Mouse (Mus musculus): ENCODE measurements around the gene Zfhx3. TPM values are rescaled to one million over a fixed set of nuclear protein-coding genes. Genes with fewer than 3 reads are reported as not detected.

Zfhx3 gene
- polyA plus RNA-seq, 1 experiment from 2014 or later = 27.5 TPM

DNA sequence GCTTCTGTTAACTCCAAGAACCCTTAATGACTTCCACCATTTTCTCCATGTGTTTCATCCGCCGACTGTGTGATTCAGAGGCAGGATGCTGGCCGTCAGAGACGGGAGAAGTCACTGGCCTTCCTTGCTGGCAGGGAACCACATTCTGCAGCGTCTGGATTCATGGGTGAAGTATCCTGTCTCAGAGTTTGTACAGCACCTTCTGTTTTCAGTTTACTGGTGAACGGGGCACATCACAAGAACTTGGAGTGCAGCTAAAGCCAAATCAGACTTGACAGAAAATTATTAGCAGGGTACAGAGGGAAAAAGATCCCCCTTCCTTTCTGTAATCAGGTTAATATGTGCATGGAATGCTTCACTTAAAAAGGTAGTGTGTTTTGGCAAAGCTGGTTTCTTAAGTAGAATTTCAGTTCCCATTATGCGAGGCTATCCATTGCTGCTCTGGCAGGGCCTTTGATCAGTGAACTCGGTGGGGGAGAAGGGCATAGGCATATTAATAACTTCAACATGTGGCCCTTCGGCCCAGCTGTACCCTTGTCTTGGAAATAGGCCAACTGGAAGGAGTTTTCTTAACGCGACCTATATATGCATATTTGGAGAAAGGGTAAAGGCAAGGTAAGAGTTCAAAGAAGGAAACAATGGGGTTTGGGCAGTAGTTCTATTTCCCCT is 1035.4 kb downstream of the Zfhx3 start:
- no peaks in the 10 kb centered on the region for H3K27me3 ChIP-seq (ENCODE audit: control insufficient read depth, insufficient read depth, low read length)
- H3K4me2 ChIP-seq (ENCODE audit: low read depth, low read length) = no peak overlapping the region
- peak; percentile 88 for DNase-seq (ENCODE audit: low spot score)
- ATAC-seq (replicated peaks; ENCODE audit: insufficient number of reproducible peaks, low FRiP score, low TSS enrichment, low read depth) = peak; percentile 85
- no peaks in the 10 kb centered on the region for H3K9me3 ChIP-seq (replicated peaks; ENCODE audit: control insufficient read depth, low read length)
- peak overlapping the region; percentile 60 for H3K27ac ChIP-seq (replicated peaks; ENCODE audit: low read depth, low read length)
- no peaks in the 10 kb centered on the region for H3K36me3 ChIP-seq (replicated peaks; ENCODE audit: control insufficient read depth, insufficient read depth, low read depth, low read length)
- WGBS = 28% methylated on average over 11 of the region's 11 CpGs
- H3K4me1 ChIP-seq (ENCODE audit: control insufficient read depth, insufficient read depth, low read length) = no peaks in the 10 kb centered on the region
- no peak overlapping the region for H3K4me3 ChIP-seq (ENCODE audit: low read depth, low read length)
- no peak overlapping the region for H3K9ac ChIP-seq (replicated peaks; ENCODE audit: low read length)

DNA sequence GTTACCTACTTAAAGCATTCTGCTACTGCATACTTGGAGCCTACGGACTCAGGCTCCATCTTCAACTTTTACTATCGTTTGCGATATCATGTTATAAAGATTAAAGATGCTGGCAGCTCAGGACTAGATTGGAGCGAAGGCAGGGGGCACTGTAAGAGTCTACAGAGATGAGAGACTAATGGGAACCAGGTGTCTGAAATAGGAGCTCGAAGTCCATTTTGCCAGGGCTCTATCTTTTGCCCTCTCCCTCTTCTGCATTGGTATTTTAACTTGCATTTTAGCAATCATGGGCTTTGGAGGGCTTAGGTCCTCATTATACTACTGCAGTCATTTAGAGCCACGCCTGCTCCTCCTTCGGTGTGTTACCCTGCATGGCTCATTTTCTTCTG is 1035.9 kb downstream of the Zfhx3 start:
- H3K27me3 ChIP-seq (ENCODE audit: control insufficient read depth, insufficient read depth, low read length) = no peaks in the 10 kb centered on the region
- no peaks in the 10 kb centered on the region for H3K4me1 ChIP-seq (ENCODE audit: control insufficient read depth, insufficient read depth, low read length)
- no peaks in the 10 kb centered on the region for H3K9me3 ChIP-seq (replicated peaks; ENCODE audit: control insufficient read depth, low read length)
- H3K9ac ChIP-seq (replicated peaks; ENCODE audit: low read length) = no peak overlapping the region
- H3K27ac ChIP-seq (replicated peaks; ENCODE audit: low read depth, low read length) = peak overlapping the region; percentile 73
- no peaks in the 10 kb centered on the region for H3K36me3 ChIP-seq (replicated peaks; ENCODE audit: control insufficient read depth, insufficient read depth, low read depth, low read length)
- ATAC-seq (replicated peaks; ENCODE audit: insufficient number of reproducible peaks, low FRiP score, low TSS enrichment, low read depth) = peak; percentile 44; the same call in 1 of the 2 replicates
- no peak overlapping the region for H3K4me3 ChIP-seq (ENCODE audit: low read depth, low read length)
- peak; percentile 89 for DNase-seq (ENCODE audit: low spot score)
- H3K4me2 ChIP-seq (ENCODE audit: low read depth, low read length) = no peak overlapping the region
- 33% methylated on average over 7 of the region's 7 CpGs for whole genome bisulfite sequencing

DNA sequence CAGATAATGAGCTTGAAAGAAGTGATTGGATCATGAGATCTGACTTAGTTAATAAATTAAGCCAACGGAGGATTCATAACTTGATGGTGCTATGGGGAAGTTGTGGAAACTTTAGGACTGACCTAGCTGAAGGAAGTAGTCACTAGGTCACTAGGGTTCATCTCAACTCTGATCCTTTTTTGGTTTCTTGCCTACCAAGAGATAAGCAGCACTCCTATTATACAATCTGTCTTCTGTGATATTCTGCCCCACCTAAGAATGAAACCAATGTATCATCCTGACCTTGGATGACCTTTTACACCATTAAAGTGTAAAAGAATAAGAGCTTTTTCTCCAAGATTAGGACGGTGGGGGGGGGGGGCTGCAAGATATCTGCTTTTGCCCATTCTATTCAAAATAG is 1042.5 kb downstream of the Zfhx3 start:
- WGBS = 68% methylated on average over 2 of the region's 2 CpGs
- H3K4me2 ChIP-seq (ENCODE audit: low read depth, low read length) = no peak overlapping the region

DNA sequence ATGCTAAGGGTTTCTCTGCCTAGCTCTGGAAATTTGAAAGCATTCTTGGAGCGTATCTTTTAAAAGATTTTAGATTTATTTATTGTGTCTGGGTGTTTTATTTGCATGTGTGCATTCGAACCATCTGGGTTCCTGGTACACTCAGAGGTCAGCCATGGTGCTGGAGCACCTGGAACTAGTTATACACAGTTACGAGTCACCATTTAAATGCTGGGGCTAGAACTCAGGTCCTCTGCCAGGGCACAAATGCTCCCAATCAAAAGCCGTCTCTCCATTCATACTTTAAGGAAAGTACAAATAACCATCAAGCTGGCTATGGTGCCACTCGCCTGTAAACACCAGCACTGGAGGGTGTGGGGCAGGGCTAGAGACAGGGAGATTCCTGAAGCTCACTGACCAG is 1047.4 kb downstream of the Zfhx3 start:
- Histone ChIP-seq H3K4me3 (ENCODE audit: low read depth, low read length) (no peak overlapping the region), H3K27me3 (ENCODE audit: control insufficient read depth, insufficient read depth, low read length) (no peaks in the 10 kb centered on the region), H3K4me2 (ENCODE audit: low read depth, low read length) (no peak overlapping the region), H3K27ac (replicated peaks; ENCODE audit: low read depth, low read length) (no peak overlapping the region), H3K9ac (replicated peaks; ENCODE audit: low read length) (no peak overlapping the region), H3K4me1 (ENCODE audit: control insufficient read depth, insufficient read depth, low read length) (no peaks in the 10 kb centered on the region; the same call in 1 of the 2 replicates), H3K36me3 (replicated peaks; ENCODE audit: control insufficient read depth, insufficient read depth, low read depth, low read length) (no peaks in the 10 kb centered on the region), H3K9me3 (replicated peaks; ENCODE audit: control insufficient read depth, low read length) (no peaks in the 10 kb centered on the region)
- DNase-seq (ENCODE audit: low spot score) = no peak
- 53% methylated on average over 5 of the region's 5 CpGs for WGBS
- no peak for ATAC-seq (replicated peaks; ENCODE audit: insufficient number of reproducible peaks, low FRiP score, low TSS enrichment, low read depth)

More for the DNA sequence above, 1042.5 kb downstream of the Zfhx3 start:
- Histone ChIP-seq H3K36me3 (replicated peaks; ENCODE audit: control insufficient read depth, insufficient read depth, low read depth, low read length) (no peaks in the 10 kb centered on the region), H3K9me3 (replicated peaks; ENCODE audit: control insufficient read depth, low read length) (no peaks in the 10 kb centered on the region), H3K4me1 (ENCODE audit: control insufficient read depth, insufficient read depth, low read length) (no peaks in the 10 kb centered on the region; the same call in 1 of the 2 replicates), H3K27me3 (ENCODE audit: control insufficient read depth, insufficient read depth, low read length) (no peaks in the 10 kb centered on the region), H3K4me3 (ENCODE audit: low read depth, low read length) (no peak overlapping the region), H3K9ac (replicated peaks; ENCODE audit: low read length) (no peak overlapping the region), H3K27ac (replicated peaks; ENCODE audit: low read depth, low read length) (no peak overlapping the region)
- ATAC-seq (replicated peaks; ENCODE audit: insufficient number of reproducible peaks, low FRiP score, low TSS enrichment, low read depth) = no peak
- DNase-seq (ENCODE audit: low spot score) = no peak

- Histone ChIP-seq H3K4me1 (ENCODE audit: control insufficient read depth, insufficient read depth, low read length) (no peaks in the 10 kb centered on the region; the same call in 1 of the 2 replicates), H3K9ac (replicated peaks; ENCODE audit: low read length) (no peak overlapping the region), H3K36me3 (replicated peaks; ENCODE audit: control insufficient read depth, insufficient read depth, low read depth, low read length) (no peaks in the 10 kb centered on the region), H3K27ac (replicated peaks; ENCODE audit: low read depth, low read length) (no peak overlapping the region), H3K9me3 (replicated peaks; ENCODE audit: control insufficient read depth, low read length) (no peaks in the 10 kb centered on the region), H3K4me2 (ENCODE audit: low read depth, low read length) (no peak overlapping the region), H3K4me3 (ENCODE audit: low read depth, low read length) (no peak overlapping the region), H3K27me3 (ENCODE audit: control insufficient read depth, insufficient read depth, low read length) (no peaks in the 10 kb centered on the region)
- DNase-seq (ENCODE audit: low spot score) (no peak), ATAC-seq (replicated peaks; ENCODE audit: insufficient number of reproducible peaks, low FRiP score, low TSS enrichment, low read depth) (no peak)
- WGBS = 69% methylated on average over 6 of the region's 6 CpGs
Observed at GRCm38 (mm10) chr8:108990537-108990936, 1048.1 kb downstream of the Zfhx3 start.

DNA sequence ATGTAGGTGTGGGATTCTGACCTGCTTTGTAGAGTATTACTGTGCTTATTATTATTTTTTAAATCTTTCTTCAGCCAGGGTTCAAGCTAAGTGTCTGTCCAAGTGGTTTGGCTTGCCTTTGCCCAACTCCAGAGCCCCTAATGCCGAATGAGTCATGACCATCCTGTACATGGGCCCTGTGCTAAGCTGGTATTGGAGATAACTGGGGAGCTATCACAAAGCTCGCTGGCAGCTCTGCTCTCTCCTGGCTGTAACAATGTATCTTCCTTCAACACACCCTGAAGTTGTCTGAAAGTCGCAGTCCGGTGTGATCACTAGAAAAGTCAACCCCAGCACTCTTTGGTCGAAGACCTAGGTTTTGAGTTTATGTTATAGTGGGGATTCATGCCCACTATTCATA is 1049.0 kb downstream of the Zfhx3 start:
- no peaks in the 10 kb centered on the region; the same call in 1 of the 2 replicates for H3K4me1 ChIP-seq (ENCODE audit: control insufficient read depth, insufficient read depth, low read length)
- no peaks in the 10 kb centered on the region for H3K9me3 ChIP-seq (replicated peaks; ENCODE audit: control insufficient read depth, low read length)
- no peaks in the 10 kb centered on the region for H3K36me3 ChIP-seq (replicated peaks; ENCODE audit: control insufficient read depth, insufficient read depth, low read depth, low read length)
- no peak overlapping the region for H3K9ac ChIP-seq (replicated peaks; ENCODE audit: low read length)
- no peak overlapping the region for H3K27ac ChIP-seq (replicated peaks; ENCODE audit: low read depth, low read length)
- ATAC-seq (replicated peaks; ENCODE audit: insufficient number of reproducible peaks, low FRiP score, low TSS enrichment, low read depth) (no peak), DNase-seq (ENCODE audit: low spot score) (no peak)
- no peak overlapping the region for H3K4me2 ChIP-seq (ENCODE audit: low read depth, low read length)
- H3K4me3 ChIP-seq (ENCODE audit: low read depth, low read length) = no peak overlapping the region
- WGBS = 92% methylated on average over 5 of the region's 5 CpGs
- no peaks in the 10 kb centered on the region for H3K27me3 ChIP-seq (ENCODE audit: control insufficient read depth, insufficient read depth, low read length)

DNA sequence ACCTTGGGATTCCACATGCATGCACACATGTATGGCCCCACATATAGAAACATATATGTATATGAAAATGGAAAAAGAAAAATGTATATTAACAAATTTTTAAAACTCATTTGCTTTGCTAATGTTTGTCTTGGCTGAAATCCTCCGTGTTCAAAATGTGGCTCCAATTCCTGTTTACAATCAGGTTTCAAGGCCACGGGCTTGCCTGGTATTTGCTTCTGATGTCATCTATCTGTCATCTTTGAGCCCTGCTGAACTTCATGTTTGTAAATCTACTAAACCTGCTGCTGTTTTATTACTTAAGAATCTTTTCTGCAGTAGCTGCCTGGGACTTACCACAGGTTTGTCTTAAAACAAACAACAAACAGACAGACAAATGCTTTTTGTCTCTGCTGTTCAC is 1051.3 kb downstream of the Zfhx3 start:
- H3K4me3 ChIP-seq (ENCODE audit: low read depth, low read length) = no peak overlapping the region
- H3K4me2 ChIP-seq (ENCODE audit: low read depth, low read length) = no peak overlapping the region
- H3K9me3 ChIP-seq (replicated peaks; ENCODE audit: control insufficient read depth, low read length) = no peaks in the 10 kb centered on the region
- DNase-seq (ENCODE audit: low spot score) (no peak), ATAC-seq (replicated peaks; ENCODE audit: insufficient number of reproducible peaks, low FRiP score, low TSS enrichment, low read depth) (no peak)
- H3K36me3 ChIP-seq (replicated peaks; ENCODE audit: control insufficient read depth, insufficient read depth, low read depth, low read length) = no peaks in the 10 kb centered on the region
- H3K9ac ChIP-seq (replicated peaks; ENCODE audit: low read length) = no peak overlapping the region
- no peaks in the 10 kb centered on the region; the same call in 1 of the 2 replicates for H3K4me1 ChIP-seq (ENCODE audit: control insufficient read depth, insufficient read depth, low read length)
- H3K27me3 ChIP-seq (ENCODE audit: control insufficient read depth, insufficient read depth, low read length) = no peaks in the 10 kb centered on the region
- 59% methylated on average over 2 of the region's 2 CpGs for WGBS
- H3K27ac ChIP-seq (replicated peaks; ENCODE audit: low read depth, low read length) = no peak overlapping the region

DNA sequence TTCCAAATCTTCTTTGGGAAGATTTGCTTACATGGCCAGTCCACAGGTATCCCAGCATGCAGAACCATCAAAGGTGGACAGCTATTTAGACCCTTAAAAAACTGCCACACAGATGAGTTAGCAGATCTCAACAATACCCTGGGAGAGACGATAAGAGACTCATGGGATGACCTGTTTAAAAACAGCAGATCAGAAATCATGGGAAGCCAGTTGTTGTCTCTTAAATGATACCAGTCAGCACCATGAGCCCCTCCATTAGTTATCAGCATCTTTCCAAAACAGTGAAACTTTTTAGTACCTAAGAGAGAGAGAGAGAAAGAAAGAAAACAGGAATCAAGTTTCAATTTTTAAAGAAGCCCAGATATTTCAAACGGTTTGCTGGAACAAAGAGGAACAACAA is 1051.7 kb downstream of the Zfhx3 start:
- no peak for ATAC-seq (replicated peaks; ENCODE audit: insufficient number of reproducible peaks, low FRiP score, low TSS enrichment, low read depth)
- Histone ChIP-seq H3K27ac (replicated peaks; ENCODE audit: low read depth, low read length) (no peak overlapping the region), H3K4me2 (ENCODE audit: low read depth, low read length) (no peak overlapping the region), H3K36me3 (replicated peaks; ENCODE audit: control insufficient read depth, insufficient read depth, low read depth, low read length) (no peaks in the 10 kb centered on the region), H3K9ac (replicated peaks; ENCODE audit: low read length) (no peak overlapping the region), H3K4me1 (ENCODE audit: control insufficient read depth, insufficient read depth, low read length) (no peaks in the 10 kb centered on the region; the same call in 1 of the 2 replicates), H3K4me3 (ENCODE audit: low read depth, low read length) (no peak overlapping the region), H3K9me3 (replicated peaks; ENCODE audit: control insufficient read depth, low read length) (no peaks in the 10 kb centered on the region), H3K27me3 (ENCODE audit: control insufficient read depth, insufficient read depth, low read length) (no peaks in the 10 kb centered on the region)
- no peak for DNase-seq (ENCODE audit: low spot score)
- 53% methylated on average over 2 of the region's 2 CpGs for WGBS

All from embryonic facial prominence, embryonic 11.5 days (tissue).